Mouse (Mus musculus) monocyte, adult 2 months (primary cell): Measurements from ENCODE around the gene Dhrs9.

Source experiments
- DNase-seq, 2 experiments: peaks; one replicate each; pipeline ENCODE4 v3.0.0; 2022; ENCODE audit warnings: low spot score in 2 of 2, low read depth in 1 of 2

Dhrs9 gene

DNA sequence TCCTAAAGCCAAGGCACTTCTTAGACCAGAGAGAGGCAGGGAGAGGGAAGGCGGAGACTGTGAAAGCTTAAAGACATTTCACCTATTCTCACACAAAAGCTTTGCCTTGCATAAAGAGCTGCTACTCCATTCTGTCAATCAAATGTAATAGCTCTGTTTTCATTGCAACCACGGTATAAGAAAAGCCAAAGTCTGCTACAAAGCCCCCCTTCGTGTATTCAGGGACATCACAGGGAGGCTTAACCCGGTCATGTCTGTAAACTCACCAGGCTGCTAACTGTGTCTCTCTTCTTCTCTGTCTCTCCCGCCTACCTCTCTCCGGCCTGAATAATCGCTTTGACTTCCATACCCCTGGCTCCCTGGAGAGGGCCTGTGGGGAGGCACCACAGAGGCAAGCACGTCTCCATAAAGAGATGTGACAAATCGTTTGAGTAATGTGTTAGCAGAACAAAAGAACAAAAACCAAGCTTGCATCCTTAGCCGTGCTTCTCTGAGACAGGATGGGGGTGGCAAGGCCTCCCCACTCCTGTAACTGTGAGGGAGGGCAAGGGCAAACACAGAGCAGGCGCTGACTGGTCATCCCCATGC is 38.1 kb downstream of the Dhrs9 start:
- DNase-seq: no peak

DNA sequence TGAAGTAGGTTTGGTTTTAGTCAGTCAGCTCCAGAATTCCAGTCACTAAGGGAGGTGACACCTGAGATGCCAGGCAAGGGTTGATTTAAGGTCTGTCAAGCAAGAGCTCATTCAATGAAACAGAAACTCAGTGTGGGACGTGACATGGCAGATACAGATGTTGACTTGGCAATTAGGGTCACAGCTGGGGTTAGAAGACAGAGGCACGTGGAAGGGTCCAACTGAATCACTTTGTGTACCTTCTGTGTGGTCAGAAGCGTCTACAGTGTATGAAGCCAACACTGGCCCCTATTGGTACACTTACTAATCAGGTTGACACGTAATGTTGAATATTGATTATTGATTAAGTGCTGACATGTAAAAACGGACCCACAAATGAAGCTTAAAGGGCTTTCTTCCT is 44.6 kb downstream of the Dhrs9 start:
- no peak for DNase-seq

DNA sequence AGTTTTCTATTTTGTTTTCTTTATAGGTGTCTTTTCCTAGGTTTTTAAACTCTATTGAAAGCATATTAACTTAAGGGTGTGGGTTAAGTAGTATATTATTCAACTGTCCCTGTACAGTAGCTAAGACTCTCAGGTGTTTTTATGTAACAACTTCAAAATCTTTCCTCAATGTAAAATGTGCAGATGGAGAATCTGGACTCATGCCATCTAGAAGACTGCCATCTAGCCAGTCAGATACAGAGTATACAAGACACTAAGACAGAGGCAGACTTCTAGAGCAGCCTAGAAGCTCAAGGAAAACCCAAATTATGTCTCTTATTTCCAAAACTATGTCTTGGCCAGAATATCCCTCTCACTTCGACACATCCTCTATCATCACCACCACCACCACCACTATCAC is 45.8 kb downstream of the Dhrs9 start:
- no peak for DNase-seq

DNA sequence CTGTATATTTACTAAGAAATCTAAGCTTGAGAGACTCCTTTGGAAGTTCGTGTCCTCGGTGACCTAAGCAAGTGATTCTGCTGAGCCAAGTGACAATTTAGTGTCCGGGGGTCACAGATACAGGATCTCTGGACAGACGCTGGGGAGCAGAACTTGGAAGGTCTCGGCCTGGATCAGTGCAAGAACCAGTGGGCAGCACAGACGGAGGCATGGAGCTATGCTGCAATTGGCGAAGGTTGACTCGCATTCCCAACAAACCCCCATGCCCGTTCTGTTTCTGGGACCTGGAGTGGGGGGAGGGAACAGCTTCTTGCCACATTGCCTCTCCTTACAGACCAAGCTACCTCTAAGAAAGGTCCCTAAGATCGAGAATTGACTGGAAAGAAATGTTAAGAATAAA is 46.9 kb downstream of the Dhrs9 start:
- DNase-seq: no peak

DNA sequence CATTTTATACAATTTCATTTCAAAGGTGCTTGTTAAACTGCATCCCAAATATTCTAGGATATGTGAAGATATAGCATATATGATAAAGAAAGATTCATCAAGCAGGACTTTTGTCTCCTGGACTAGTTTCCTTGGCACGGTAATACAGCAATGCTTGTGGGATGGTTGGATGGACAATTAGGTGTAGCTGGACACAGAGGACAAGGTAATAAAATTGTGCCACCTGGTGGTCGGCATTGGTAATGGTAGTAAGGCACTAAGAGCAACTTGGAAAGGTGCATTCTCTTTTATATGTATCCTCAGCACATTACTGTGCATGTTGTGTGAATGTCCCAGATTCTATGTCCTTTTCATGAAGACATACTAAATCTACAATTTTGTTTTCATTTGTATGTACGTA is 47.9 kb downstream of the Dhrs9 start:
- DNase-seq: no peak

DNA sequence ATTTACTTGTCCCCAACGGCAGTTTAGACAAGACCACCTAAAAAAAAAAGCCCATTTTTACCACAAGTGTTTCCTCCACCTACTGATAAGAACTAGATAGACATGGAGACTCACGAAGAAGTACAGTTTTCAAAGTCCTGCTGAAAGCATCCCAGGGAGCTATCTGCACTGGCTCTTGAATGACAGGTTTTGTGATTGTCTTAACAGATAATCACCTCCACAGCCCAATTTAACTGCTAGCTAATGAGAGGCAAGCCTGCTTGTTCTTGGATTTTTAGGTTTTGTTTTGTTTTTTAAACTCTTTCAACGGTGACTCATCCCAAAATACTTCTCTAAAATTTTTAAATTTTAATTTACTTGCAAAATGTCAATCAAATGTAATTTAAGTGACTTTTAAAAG is 61.4 kb downstream of the Dhrs9 start:
- DNase-seq: no peak

DNA sequence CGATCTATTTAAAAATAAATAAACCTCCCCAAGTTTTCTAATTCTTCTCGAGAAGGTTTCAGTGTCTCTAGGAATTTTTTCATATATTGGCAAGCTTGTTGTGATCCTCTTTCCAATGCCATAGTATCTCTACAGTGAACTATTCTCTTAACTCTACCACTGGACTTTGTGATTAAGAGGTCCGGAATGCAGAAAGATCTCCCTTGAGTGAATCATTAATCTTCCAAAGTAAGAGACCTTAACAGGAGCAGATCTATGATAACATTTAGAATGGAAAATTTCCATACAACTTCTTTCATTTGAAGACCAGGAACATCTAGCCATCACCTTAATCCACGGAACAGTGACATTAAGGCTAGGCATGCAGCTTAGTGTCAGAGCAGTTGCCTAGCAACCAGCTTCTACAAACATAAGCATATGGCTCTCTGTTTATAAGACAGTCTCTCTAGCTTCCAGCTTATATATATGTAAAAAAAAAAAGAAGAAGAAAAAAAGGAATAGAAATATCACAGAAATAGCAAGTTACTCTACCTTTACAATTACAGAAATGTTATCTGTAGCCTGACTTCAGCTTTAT is 65.7 kb downstream of the Dhrs9 start:
- no peak for DNase-seq

DNA sequence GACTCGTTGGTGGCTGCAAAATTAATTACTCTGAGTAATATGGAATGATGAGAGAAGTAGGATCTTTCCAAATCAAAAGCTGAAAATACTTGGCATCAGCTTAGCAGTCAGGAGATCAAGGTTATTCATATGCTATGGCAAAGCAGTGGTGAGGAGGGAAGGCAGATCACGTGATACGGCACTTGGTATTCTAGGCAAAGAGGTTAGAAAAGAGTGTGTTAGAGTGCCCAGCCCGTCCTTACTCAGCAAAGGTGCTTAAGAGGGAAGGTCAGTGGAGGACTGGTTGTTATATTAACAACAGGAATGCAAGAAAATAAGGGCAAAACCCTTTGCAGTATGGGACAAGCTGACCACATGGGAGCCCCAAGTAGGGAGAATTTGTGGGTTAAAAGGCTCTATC is 68.3 kb downstream of the Dhrs9 start:
- no peak for DNase-seq

DNA sequence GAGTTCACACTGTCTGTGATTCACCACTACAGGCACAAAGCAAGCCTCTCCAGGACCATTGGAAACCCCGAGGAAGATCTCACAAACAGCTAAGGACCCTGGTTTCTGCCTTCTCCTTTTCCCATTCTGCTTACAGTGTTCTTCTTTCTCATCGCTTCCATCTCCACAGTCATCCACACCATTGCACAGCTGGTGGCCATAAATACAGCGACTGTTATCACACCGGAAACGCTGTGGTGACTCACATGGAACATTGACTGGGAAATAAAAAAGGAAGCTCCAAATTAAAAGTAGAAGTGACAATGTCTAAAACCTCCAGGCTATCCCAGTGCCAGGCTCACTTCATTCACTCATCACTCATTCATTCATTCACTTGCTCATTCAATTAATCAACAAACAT is 70.9 kb downstream of the Dhrs9 start:
- DNase-seq: no peak
